Mouse (Mus musculus) MEL (cell line): ENCODE results near the gene Rad18. TPM values are rescaled to one million over a fixed set of nuclear protein-coding genes. Genes with fewer than 3 reads are reported as not detected.

Source experiments
- DNase-seq: peaks from one replicate; pipeline ENCODE4 v3.0.0; 2011; ENCODE audit warnings: low read depth, low spot score
- H3K27ac ChIP-seq: 2 replicates; pipeline ENCODE4 v1.5.1; 2012; ENCODE audit warnings: low read depth, mild to moderate bottlenecking, control low read depth, low read length, moderate library complexity; ENCODE audit not compliant: control insufficient read depth
- H3K27me3 ChIP-seq, 2 experiments: fragments of 150-350 bp in 1 of 2; sonication (generic) in 1 of 2; 2 replicates each; pipeline ENCODE4 v1.6.1; 2012; ENCODE audit warnings: low read length in 2 of 2, mild to moderate bottlenecking in 2 of 2, improper control_type of control experiment in 1 of 2, moderate library complexity in 1 of 2; ENCODE audit not compliant: insufficient read depth in 2 of 2, control insufficient read depth in 1 of 2
- H3K36me3 ChIP-seq, 2 experiments: 2 replicates each; pipeline ENCODE4 v1.6.1; 2012 to 2014; ENCODE audit warnings: low read length in 2 of 2, improper control_type of control experiment in 1 of 2, inconsistent platforms in 1 of 2, mild to moderate bottlenecking in 1 of 2; ENCODE audit not compliant: insufficient read depth in 2 of 2, control insufficient read depth in 1 of 2
- H3K4me1 ChIP-seq, 2 experiments: fragments of 150-350 bp in 1 of 2; sonication (generic) in 1 of 2; 2 replicates each; pipeline ENCODE4 v1.6.1; 2012; ENCODE audit warnings: low read length in 2 of 2, improper control_type of control experiment in 1 of 2, mild to moderate bottlenecking in 1 of 2; ENCODE audit not compliant: insufficient read depth in 2 of 2, control insufficient read depth in 1 of 2
- H3K4me3 ChIP-seq, 2 experiments: fragments of 150-350 bp in 1 of 2; sonication (generic) in 1 of 2; 2 replicates each; pipeline ENCODE4 v1.5.1; 2012; ENCODE audit warnings: low read depth in 2 of 2, low read length in 2 of 2, mild to moderate bottlenecking in 2 of 2, moderate library complexity in 2 of 2, control low read depth in 1 of 2, improper control_type of control experiment in 1 of 2; ENCODE audit not compliant: control insufficient read depth in 1 of 2, insufficient read depth in 1 of 2
- H3K79me2 ChIP-seq: 2 replicates; pipeline ENCODE4 v1.6.1; 2012; ENCODE audit warnings: mild to moderate bottlenecking, low read length, moderate library complexity; ENCODE audit not compliant: control insufficient read depth, poor library complexity, insufficient read depth
- H3K9ac ChIP-seq: 2 replicates; pipeline ENCODE4 v1.6.1; 2012; ENCODE audit warnings: low read depth, mild to moderate bottlenecking, control low read depth, low read length, moderate library complexity; ENCODE audit not compliant: control insufficient read depth, poor library complexity, severe bottlenecking
- H3K9me3 ChIP-seq: fragments of 150-350 bp; sonication (generic); replicated peaks from 2 replicates; pipeline ENCODE4 v1.6.1; 2012; ENCODE audit warnings: mild to moderate bottlenecking, low read length, improper control_type of control experiment, moderate library complexity; ENCODE audit not compliant: insufficient read depth
- BHLHE40 ChIP-seq: IDR thresholded peaks from 2 replicates; pipeline ENCODE4 v1.6.1; 2012; ENCODE audit warnings: low read depth, mild to moderate bottlenecking, inconsistent platforms, low read length, improper control_type of control experiment, borderline replicate concordance
- CHD1 ChIP-seq: IDR thresholded peaks from 2 replicates; pipeline ENCODE4 v1.6.1; 2012; ENCODE audit warnings: low read depth, mild to moderate bottlenecking, inconsistent platforms, low read length, improper control_type of control experiment
- E2F4 ChIP-seq: IDR thresholded peaks from 2 replicates; pipeline ENCODE4 v1.6.1; 2011; ENCODE audit warnings: low read depth, low read length, improper control_type of control experiment, borderline replicate concordance
- EP300 ChIP-seq, 2 experiments: IDR thresholded peaks; 2 replicates each; pipeline ENCODE4 v1.6.1; 2011; ENCODE audit warnings: improper control_type of control experiment in 2 of 2, low read length in 2 of 2, low read depth in 1 of 2, mild to moderate bottlenecking in 1 of 2
- GABPA ChIP-seq: IDR thresholded peaks from 2 replicates; pipeline ENCODE4 v1.6.1; 2012; ENCODE audit warnings: low read depth, mild to moderate bottlenecking, inconsistent platforms, low read length, improper control_type of control experiment, moderate library complexity
- GATA1 ChIP-seq: IDR thresholded peaks from 2 replicates; pipeline ENCODE4 v1.6.1; 2011; ENCODE audit warnings: low read depth, low read length, improper control_type of control experiment
- MAFK ChIP-seq: IDR thresholded peaks from 2 replicates; pipeline ENCODE4 v1.6.1; 2011; ENCODE audit warnings: low read depth, mild to moderate bottlenecking, low read length, improper control_type of control experiment, borderline replicate concordance
- MAX ChIP-seq: IDR thresholded peaks from 2 replicates; pipeline ENCODE4 v1.6.1; 2011; ENCODE audit warnings: low read length, improper control_type of control experiment
- MAZ ChIP-seq: IDR thresholded peaks from 2 replicates; pipeline ENCODE4 v1.6.1; 2012; ENCODE audit warnings: low read depth, mild to moderate bottlenecking, inconsistent platforms, low read length, improper control_type of control experiment
- MEF2A ChIP-seq: IDR thresholded peaks from 2 replicates; pipeline ENCODE4 v1.6.1; 2014; ENCODE audit warnings: low read depth, mild to moderate bottlenecking, inconsistent platforms, low read length, improper control_type of control experiment; ENCODE audit not compliant: poor library complexity, insufficient replicate concordance, severe bottlenecking; ENCODE audit errors: extremely low read depth
- MXI1 ChIP-seq: IDR thresholded peaks from 2 replicates; pipeline ENCODE4 v1.6.1; 2011; ENCODE audit warnings: mild to moderate bottlenecking, low read depth, low read length, improper control_type of control experiment
- NRF1 ChIP-seq: IDR thresholded peaks from 2 replicates; pipeline ENCODE4 v1.6.1; 2014; ENCODE audit warnings: low read depth, mild to moderate bottlenecking, inconsistent platforms, low read length, improper control_type of control experiment, moderate library complexity; ENCODE audit not compliant: poor library complexity, insufficient read depth, severe bottlenecking
- POLR2AphosphoS5 ChIP-seq: IDR thresholded peaks from 2 replicates; pipeline ENCODE4 v1.6.1; 2012; ENCODE audit warnings: low read depth, borderline replicate concordance, mild to moderate bottlenecking, inconsistent platforms, low read length, moderate library complexity, mixed read lengths
- RAD21 ChIP-seq: IDR thresholded peaks from 2 replicates; pipeline ENCODE4 v1.6.1; 2011; ENCODE audit warnings: mild to moderate bottlenecking, low read depth, low read length, improper control_type of control experiment
- SIN3A ChIP-seq: IDR thresholded peaks from 2 replicates; pipeline ENCODE4 v1.6.1; 2012; ENCODE audit warnings: low read length, improper control_type of control experiment, inconsistent platforms
- SMC3 ChIP-seq: IDR thresholded peaks from 2 replicates; pipeline ENCODE4 v1.6.1; 2011; ENCODE audit warnings: low read depth, low read length, improper control_type of control experiment
- UBTF ChIP-seq: IDR thresholded peaks from 2 replicates; pipeline ENCODE4 v1.6.1; 2012; ENCODE audit warnings: low read depth, mild to moderate bottlenecking, inconsistent platforms, low read length, improper control_type of control experiment, moderate library complexity, borderline replicate concordance; ENCODE audit not compliant: insufficient read depth
- USF1 ChIP-seq: IDR thresholded peaks from 2 replicates; pipeline ENCODE4 v1.6.1; 2014; ENCODE audit warnings: low read depth, mild to moderate bottlenecking, inconsistent platforms, low read length, improper control_type of control experiment, moderate library complexity
- ZC3H11A ChIP-seq: IDR thresholded peaks from 2 replicates; pipeline ENCODE4 v1.6.1; 2012; ENCODE audit warnings: low read depth, mild to moderate bottlenecking, inconsistent platforms, low read length, improper control_type of control experiment
- ZKSCAN1 ChIP-seq: IDR thresholded peaks from 2 replicates; pipeline ENCODE4 v1.6.1; 2012; ENCODE audit warnings: low read depth, mild to moderate bottlenecking, inconsistent platforms, low read length, improper control_type of control experiment, moderate library complexity
- polyA plus RNA-seq, 2 experiments: library from polyadenylated mRNA; stranded (reverse) in 1 of 2; unstranded in 1 of 2; fragments of >175 nt in 1 of 2; fragments of >200 nt in 1 of 2; gene quantifications; 2 replicates each; pipeline versions ENCODE4 v1.2.1 to v1.2.4; 2012; ENCODE audit warnings: low replicate concordance in 2 of 2, low read depth in 1 of 2; ENCODE audit not compliant: insufficient read length in 2 of 2, insufficient read depth in 1 of 2, missing spikeins in 1 of 2
- total RNA-seq: library from RNA; depleted of rRNA; stranded (reverse); fragments of 300-350 nt; gene quantifications from 2 replicates; pipeline ENCODE4 v1.2.3, GENCODE M21; 2012

Gene Rad18
- total and polyA plus RNA-seq, 3 experiments, result 17.3 to 23.2 TPM; not detected in 1

DNA sequence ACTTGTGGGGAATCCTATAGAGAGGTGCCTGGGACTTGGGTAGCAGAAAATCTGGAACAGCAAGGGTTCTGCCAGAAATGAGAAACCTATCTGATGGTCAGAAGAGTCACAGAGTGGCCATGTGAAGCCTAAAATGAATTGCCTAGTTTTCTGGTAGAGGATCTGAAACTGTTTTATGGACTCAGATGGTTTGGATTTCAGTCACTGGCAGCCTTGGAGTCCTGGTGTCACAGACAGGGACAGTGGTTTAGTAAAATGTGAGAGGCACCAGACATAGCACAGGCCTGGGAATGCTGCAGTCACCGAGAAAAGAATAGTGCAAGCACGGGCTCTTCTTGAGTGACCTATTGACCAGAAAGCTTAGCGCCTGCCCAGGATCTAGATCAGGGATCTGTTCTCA is 43.1 kb upstream of the Rad18 start:
- H3K79me2 ChIP-seq, result no peaks in the 10 kb centered on the region
- H3K9me3 ChIP-seq, result no peaks in the 10 kb centered on the region
- no peak for DNase-seq
- no peak overlapping the region for H3K9ac ChIP-seq
- no peaks in the 10 kb centered on the region for H3K4me1 ChIP-seq
- H3K27ac ChIP-seq, result no peak overlapping the region
- H3K36me3 ChIP-seq, result no peaks in the 10 kb centered on the region
- H3K27me3 ChIP-seq, result no peaks in the 10 kb centered on the region
- no peak overlapping the region for H3K4me3 ChIP-seq
- TF ChIP-seq RAD21 (no peak), GABPA (no peak), NRF1 (no peak), MAFK (no peak), SMC3 (no peak)

DNA sequence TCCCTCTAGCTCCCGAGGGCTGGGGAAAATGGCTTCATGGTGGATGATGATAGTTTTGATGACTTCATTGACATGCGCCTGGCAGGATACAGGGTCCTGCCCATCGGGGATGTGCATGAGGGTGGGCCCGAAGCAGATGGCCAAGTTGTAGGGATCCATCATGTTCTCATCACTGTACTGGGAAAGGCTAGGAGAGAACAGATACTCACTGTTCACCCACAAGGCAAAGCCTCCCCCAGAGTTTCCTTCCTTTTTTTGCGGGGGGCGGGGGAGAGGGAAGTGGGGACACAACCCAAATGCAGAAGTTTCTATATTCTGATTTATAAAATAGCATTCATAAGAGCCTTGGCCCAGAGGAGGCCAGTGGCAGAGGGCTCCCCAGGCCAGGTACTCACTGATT is 42.4 kb upstream of the Rad18 start:
- no peak for DNase-seq
- Histone ChIP-seq H3K9me3 (no peaks in the 10 kb centered on the region), H3K36me3 (no peaks in the 10 kb centered on the region), H3K79me2 (no peaks in the 10 kb centered on the region), H3K4me1 (no peaks in the 10 kb centered on the region), H3K4me3 (no peak overlapping the region), H3K9ac (no peak overlapping the region), H3K27ac (no peak overlapping the region), H3K27me3 (no peaks in the 10 kb centered on the region)
- TF ChIP-seq GATA1 (no peak), BHLHE40 (no peak), MAX (no peak), ZKSCAN1 (no peak), MEF2A (no peak), E2F4 (no peak), POLR2AphosphoS5 (no peak), EP300 (IDR thresholded peaks at IDR 0.05; ENCODE audit: low read depth in 1 of 2, low read length in 2 of 2) (no peak), ZC3H11A (no peak)

DNA sequence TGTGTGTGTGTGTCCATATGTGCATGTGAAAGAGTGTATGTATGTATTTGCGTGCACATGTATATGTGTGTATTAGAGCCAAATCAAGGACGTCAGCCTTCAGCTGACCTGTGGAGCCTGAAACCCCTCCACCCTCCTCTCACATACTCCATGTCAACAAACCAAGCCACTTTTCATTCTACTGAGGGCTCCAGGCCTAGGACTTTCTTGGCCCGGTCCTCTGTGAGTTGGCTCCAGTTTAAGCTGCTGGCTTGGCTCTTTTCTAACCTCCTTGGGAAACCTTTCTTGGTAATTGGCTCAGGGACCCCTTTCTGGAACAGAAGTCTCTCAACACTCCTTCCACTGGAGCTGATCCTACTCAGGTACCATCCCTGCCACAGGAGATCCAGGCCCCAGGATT is 40.0 kb upstream of the Rad18 start:
- Histone ChIP-seq H3K9ac (no peak overlapping the region), H3K27ac (no peak overlapping the region), H3K9me3 (no peaks in the 10 kb centered on the region), H3K79me2 (no peaks in the 10 kb centered on the region), H3K36me3 (no peaks in the 10 kb centered on the region), H3K27me3 (no peaks in the 10 kb centered on the region), H3K4me1 (no peaks in the 10 kb centered on the region), H3K4me3 (no peak overlapping the region)
- no peak for DNase-seq
- no peak for TF ChIP-seq USF1
- TF ChIP-seq CHD1, result no peak
- TF ChIP-seq MAFK, result no peak
- TF ChIP-seq MXI1, result no peak
- no peak for TF ChIP-seq SIN3A
- TF ChIP-seq MAZ, result no peak
- no peak for TF ChIP-seq ZKSCAN1
- no peak for TF ChIP-seq UBTF
- TF ChIP-seq POLR2AphosphoS5, result no peak
